Mouse (Mus musculus) hindbrain, embryonic 10.5 days (tissue): Measurements from ENCODE around the gene Brinp2. TPM values are rescaled to one million over a fixed set of nuclear protein-coding genes. Genes with fewer than 3 reads are reported as not detected.
A peak's percentile ranks its signal among the peaks of the same experiment; 100 is the strongest.

ENCODE experiments used
- DNase-seq: peaks from one replicate; pipeline ENCODE4 v3.0.0-alpha.2; 2017; ENCODE audit warnings: low spot score
- H3K27ac ChIP-seq: fragments of 300-500 bp; sonication (generic); 2 replicates; pipeline ENCODE4 v1.5.1; 2016; ENCODE audit warnings: mild to moderate bottlenecking, moderate library complexity
- H3K27me3 ChIP-seq: fragments of 300-500 bp; sonication (generic); 2 replicates; pipeline ENCODE4 v1.6.1; 2016; ENCODE audit warnings: mild to moderate bottlenecking; ENCODE audit not compliant: poor library complexity, insufficient read depth, severe bottlenecking
- H3K36me3 ChIP-seq: fragments of 300-500 bp; sonication (generic); 2 replicates; pipeline ENCODE4 v1.6.1; 2016; ENCODE audit warnings: mild to moderate bottlenecking, moderate library complexity
- H3K4me1 ChIP-seq: fragments of 300-500 bp; sonication (generic); replicated peaks from 2 replicates; pipeline ENCODE4 v1.6.1; 2016; ENCODE audit warnings: mild to moderate bottlenecking
- H3K4me3 ChIP-seq: fragments of 300-500 bp; sonication (generic); 2 replicates; pipeline ENCODE4 v1.5.1; 2016; ENCODE audit warnings: mild to moderate bottlenecking, moderate library complexity
- H3K9me3 ChIP-seq: fragments of 300-500 bp; sonication (generic); 2 replicates; pipeline ENCODE4 v1.6.1; 2016; ENCODE audit warnings: mild to moderate bottlenecking, moderate library complexity
- WGBS: fragments of 180-500 bp; shearing (Covaris S2); methylation state at CpG from one replicate; pipeline ENCODE4 v1.1.7; 2016; 5-methylcytosine and 5-hydroxymethylcytosine counted together
- polyA plus RNA-seq: library from polyadenylated mRNA; unstranded; fragments of >200 nt; fragmentation: Nextera tagmentation; extraction: Ambion mirVana; gene quantifications from 2 replicates; pipeline ENCODE4 v1.2.1, GENCODE M21; 2016

Brinp2 gene
- polyA plus RNA-seq, 1 experiment from 2014 or later: 2.1 TPM

DNA sequence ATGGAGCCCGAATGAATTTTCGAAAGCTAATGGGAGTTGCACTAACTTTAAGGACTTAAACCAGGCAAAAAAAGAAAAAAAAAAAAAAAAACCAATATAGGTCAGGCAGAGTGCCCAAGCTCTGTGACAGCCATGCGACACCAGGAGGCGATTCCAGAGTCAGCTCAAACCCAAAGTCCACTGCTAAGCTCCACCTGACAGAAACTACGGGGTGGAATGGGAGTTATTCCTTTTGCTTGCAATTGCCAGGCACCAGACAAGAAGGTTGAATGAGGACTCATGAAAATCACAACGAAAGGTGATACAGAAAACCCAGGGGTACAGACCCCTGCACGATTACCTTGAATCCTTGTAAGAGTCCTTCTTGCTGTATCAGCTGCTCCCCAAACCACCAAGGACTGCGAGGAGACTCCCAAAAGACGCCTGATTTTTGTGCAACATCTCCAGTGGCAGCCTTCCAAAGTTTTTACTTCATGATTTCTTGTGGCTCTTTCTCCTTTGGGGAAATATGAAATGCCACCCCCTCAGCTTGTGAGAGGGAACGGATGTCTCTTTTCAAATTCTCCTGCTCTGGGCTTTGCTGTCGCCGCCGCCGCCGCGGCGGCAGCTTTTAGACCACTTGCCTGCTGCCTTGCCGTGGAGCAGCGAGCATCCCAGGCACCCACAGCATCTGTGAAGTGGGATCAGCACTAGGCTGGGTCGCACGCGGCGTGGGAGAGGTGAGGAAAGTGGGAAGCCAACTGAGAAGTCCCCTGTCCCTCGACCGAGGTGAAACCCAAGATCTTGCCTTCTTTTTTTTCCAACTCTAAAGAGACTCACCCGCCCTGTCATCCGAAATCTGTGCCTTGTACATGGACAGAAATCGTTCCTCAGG, 712 bp downstream of the Brinp2 start:
- peak; percentile 46 for DNase-seq
- H3K27me3 ChIP-seq: peaks cover 47% of the 10 kb centered on the region
- peak overlapping the region; percentile 69 for H3K4me3 ChIP-seq
- peaks cover 24% of the 10 kb centered on the region for H3K4me1 ChIP-seq
- H3K36me3 ChIP-seq: no peaks in the 10 kb centered on the region
- H3K9me3 ChIP-seq: no peaks in the 10 kb centered on the region
- WGBS: 10% methylated on average over 28 of the region's 28 CpGs
- peak overlapping the region; percentile 75 for H3K27ac ChIP-seq

DNA sequence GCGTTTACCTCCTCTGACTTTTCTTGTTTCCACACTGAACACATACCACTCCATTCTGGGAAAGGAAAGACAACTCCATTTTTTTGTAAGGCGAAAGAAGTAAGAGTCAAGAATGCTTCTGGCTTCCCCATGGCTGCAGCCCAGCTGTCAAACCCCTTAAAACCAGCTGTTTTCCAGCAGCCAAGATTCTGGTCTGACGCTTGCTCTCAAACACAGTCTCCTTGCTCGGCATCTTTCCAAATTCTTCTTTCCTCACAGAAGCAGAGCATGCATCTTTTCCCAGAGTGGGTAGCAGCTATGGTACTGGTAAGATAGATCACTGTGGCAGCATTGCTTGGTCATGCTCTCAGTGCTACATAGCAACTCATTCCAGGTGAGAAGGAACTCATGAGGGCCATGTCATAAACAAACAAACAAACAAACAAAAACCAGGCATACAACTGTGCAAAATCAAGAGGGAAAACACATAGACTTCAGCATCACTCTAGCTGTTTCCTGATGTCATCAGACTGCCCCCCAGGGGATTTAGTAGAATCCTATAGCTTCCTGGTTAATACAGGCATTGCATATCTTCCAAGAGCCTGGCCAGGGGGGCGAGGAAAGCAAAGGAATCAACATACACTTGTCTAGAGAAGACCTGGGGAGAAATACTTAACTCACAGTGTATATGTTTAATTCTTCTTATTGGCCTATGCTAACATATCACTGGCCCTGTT, 2.3 kb downstream of the Brinp2 start:
- WGBS: 84% methylated on average over 5 of the region's 5 CpGs
- DNase-seq: no peak
- peaks cover 47% of the 10 kb centered on the region for H3K27me3 ChIP-seq
- no peaks in the 10 kb centered on the region for H3K36me3 ChIP-seq
- H3K4me3 ChIP-seq: no peak overlapping the region
- H3K9me3 ChIP-seq: no peaks in the 10 kb centered on the region
- H3K27ac ChIP-seq: no peak overlapping the region
- H3K4me1 ChIP-seq: peaks cover 24% of the 10 kb centered on the region

DNA sequence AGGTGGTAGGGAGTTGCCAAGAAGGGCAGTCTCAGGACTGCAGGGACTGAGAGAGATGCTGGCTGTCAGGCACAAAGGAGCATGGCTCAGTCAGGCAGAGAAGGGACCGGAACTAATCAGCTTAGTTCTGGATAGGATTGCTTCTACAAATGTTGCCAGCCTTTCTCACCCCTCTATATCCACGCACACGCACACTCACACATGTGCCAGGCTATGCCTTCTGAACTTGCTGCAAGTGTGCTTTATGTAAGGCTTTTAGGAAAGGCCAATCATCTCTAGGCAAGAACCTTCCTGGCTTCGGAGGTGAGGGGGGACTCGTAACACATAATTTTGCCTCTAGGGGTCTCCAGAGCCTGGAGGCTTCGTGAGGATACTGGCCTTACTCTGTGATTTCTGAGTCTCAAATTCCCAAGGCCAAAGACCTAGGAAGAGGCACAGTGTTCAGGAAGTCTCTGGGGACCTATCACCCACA, 12.8 kb downstream of the Brinp2 start:
- Histone ChIP-seq H3K4me3 (no peak overlapping the region), H3K9me3 (no peaks in the 10 kb centered on the region), H3K27ac (peak overlapping the region; percentile 18; the same call in 1 of the 2 replicates), H3K4me1 (peaks cover 12% of the 10 kb centered on the region), H3K36me3 (no peaks in the 10 kb centered on the region), H3K27me3 (no peaks in the 10 kb centered on the region)
- peak; percentile 52 for DNase-seq
- 34% methylated on average over 6 of the region's 6 CpGs for WGBS

DNA sequence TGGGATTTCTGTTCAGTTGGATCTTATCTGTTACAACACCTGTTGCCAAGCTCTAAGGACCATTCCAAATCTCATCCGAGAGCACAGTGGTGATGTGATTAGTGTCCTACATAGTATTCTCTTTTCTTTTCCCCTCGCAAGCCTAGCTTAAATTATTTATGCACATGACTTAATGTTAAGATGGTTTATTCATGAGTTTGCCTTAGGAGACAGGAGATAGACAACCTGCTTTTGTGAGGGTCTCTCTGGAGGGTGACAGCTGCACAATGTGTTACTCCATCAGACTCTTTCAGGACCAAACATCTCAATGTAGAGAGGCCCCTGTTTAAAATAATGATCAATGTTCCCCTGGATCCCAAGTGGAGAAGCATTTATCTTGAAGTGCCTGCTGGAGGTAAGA, 27.3 kb downstream of the Brinp2 start:
- 59% methylated on average over 2 of the region's 2 CpGs for WGBS
- Histone ChIP-seq H3K4me1 (peaks cover 9% of the 10 kb centered on the region), H3K27ac (no peak overlapping the region), H3K36me3 (no peaks in the 10 kb centered on the region), H3K4me3 (no peak overlapping the region), H3K9me3 (no peaks in the 10 kb centered on the region), H3K27me3 (no peaks in the 10 kb centered on the region)
- no peak for DNase-seq

DNA sequence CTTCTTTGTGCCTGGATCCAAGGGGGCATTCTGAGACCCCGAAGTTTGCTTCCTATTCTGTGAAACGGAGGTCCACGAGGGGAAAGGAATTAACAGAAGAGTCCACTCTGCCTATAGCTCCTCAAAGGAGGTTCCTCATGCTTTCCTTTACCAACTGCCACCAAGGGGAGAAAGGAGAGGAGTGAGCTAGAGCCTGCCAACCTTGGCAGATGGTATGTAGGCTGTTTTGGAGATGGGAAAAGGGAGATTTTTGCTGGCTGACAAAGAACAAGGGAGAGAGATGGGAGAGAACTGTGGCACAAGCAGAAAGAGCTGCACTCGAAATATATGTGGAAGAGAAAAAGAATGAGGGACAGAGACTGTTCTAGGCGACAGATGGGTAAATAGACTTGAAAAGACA, 28.0 kb downstream of the Brinp2 start:
- DNase-seq: no peak
- H3K36me3 ChIP-seq: no peaks in the 10 kb centered on the region
- no peaks in the 10 kb centered on the region for H3K9me3 ChIP-seq
- no peaks in the 10 kb centered on the region for H3K27me3 ChIP-seq
- H3K4me3 ChIP-seq: no peak overlapping the region
- H3K4me1 ChIP-seq: peaks cover 9% of the 10 kb centered on the region
- no peak overlapping the region for H3K27ac ChIP-seq
- WGBS: 74% methylated on average over 5 of the region's 5 CpGs

DNA sequence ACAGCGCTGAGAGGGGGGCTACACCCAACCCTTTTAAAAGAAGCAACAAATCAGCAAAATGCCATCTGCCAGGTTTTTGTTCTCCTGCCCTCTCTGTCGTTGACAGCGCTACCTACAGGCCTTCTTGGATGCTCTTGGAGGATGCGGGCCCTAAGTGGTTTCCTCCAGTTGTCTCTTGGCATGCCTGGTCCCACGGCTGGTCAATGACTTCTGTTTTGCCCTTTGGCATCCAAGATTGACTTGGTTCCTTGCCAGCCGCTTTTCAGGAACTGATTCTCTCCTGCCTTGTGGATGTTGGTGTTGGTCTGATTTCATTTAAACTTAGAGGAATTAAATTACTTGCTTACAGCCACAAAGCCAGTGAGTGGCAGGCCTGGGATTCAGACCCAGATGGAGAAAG, 32.8 kb downstream of the Brinp2 start:
- Histone ChIP-seq H3K27me3 (no peaks in the 10 kb centered on the region), H3K4me3 (no peak overlapping the region), H3K36me3 (no peaks in the 10 kb centered on the region), H3K4me1 (0 out of 2 replicates have a peak, but pooled peaks cover 4% of the 10 kb centered on the region), H3K27ac (no peak overlapping the region), H3K9me3 (no peaks in the 10 kb centered on the region)
- no peak for DNase-seq
- WGBS: 85% methylated on average over 6 of the region's 6 CpGs

DNA sequence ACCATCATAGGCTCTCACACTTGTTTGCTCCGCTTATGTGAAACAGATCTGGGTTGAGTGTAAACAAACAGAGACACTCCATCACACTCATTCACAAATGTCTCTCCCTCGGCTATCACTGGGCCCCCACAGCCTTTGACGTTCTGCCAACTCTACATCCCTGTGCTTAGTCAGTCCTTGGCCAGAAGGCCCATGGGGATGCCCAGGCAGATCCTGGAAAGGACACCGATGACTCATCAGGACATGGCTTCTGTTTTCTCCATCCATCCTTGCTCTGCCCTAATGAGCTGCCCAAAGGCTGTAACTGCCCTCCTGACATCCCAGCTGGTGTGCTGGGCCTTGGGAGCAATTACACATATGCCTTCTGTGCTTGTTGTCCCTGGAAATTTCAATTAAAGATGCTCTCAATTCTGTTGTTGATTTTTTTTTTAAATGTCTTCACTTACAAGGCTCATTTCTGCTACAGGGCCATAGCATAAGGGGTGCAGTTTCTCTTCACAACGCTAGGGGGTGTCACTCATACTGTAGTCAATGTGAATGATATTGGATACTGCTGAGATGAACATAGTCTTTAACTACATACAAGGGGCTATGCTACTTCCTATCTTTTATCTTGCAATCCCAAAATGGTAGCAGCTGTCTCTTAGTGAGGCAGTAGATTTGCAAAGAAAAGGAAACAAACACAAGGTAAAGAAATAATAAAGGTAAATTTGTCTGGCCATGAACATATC, 45.5 kb downstream of the Brinp2 start:
- DNase-seq: no peak
- Histone ChIP-seq H3K27ac (no peak overlapping the region), H3K9me3 (no peaks in the 10 kb centered on the region), H3K4me1 (no peaks in the 10 kb centered on the region), H3K36me3 (no peaks in the 10 kb centered on the region), H3K27me3 (no peaks in the 10 kb centered on the region), H3K4me3 (no peak overlapping the region)
- 74% methylated on average over 5 of the region's 5 CpGs for WGBS

DNA sequence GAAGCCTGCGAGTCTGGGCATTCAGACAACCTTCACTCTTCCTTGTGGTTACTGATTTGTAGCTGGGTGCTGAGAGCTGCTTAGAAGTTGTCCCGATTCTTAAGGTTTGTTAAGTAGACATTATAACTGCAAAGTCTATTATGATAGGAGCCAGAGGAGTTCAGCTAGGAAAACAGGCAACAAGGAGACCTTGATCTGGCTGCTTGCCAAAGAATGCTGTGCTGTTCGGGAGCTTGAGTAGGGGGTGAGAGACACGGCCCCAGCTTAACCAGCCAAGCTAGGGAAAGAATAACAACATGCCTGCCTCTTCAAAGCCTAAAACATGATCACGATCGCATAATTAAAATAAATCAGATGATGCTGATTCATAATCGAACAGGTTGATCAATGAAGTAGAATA, 59.1 kb downstream of the Brinp2 start:
- WGBS: 79% methylated on average over 7 of the region's 7 CpGs
- no peak for DNase-seq

DNA sequence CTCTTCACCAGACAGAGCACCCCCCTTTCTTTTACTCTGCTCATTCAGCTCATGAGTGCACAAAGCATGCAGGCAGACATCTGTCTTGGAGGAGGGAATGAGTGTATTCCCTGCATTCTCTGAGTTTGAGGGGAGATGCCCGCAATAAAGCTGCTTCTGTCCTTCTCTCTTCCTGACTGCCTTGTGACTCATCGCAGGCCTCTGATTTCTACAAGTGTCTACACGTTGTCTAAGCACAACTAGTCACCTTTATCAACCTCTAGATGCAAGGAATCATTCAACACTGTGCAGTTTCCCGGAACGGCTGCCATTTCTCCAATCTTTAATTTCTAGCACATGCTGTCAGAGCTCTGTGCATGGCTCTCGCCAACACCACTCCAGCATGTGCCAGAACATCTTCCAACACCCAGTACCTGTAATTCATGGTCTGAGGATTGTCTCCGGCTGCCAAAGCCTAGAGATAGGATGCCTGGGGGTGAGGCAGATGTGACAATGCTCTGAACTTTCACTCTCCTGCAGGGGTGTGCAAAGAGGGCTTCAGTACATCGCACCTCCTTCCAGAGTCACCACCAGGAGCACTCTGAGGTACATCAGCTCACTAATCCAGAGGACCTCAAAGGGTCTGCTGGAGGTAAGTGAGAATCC, 59.7 kb downstream of the Brinp2 start:
- WGBS: 89% methylated on average over 8 of the region's 8 CpGs
- Histone ChIP-seq H3K27me3 (peaks cover 16% of the 10 kb centered on the region), H3K4me1 (peaks cover 16% of the 10 kb centered on the region), H3K4me3 (no peak overlapping the region), H3K36me3 (no peaks in the 10 kb centered on the region), H3K9me3 (no peaks in the 10 kb centered on the region), H3K27ac (no peak overlapping the region)
- DNase-seq: no peak

More for the DNA sequence above, 59.1 kb downstream of the Brinp2 start:
- no peaks in the 10 kb centered on the region for H3K9me3 ChIP-seq
- no peaks in the 10 kb centered on the region for H3K36me3 ChIP-seq
- peaks cover 19% of the 10 kb centered on the region for H3K4me1 ChIP-seq
- H3K27ac ChIP-seq: no peak overlapping the region
- peaks cover 16% of the 10 kb centered on the region for H3K27me3 ChIP-seq
- no peak overlapping the region for H3K4me3 ChIP-seq

DNA sequence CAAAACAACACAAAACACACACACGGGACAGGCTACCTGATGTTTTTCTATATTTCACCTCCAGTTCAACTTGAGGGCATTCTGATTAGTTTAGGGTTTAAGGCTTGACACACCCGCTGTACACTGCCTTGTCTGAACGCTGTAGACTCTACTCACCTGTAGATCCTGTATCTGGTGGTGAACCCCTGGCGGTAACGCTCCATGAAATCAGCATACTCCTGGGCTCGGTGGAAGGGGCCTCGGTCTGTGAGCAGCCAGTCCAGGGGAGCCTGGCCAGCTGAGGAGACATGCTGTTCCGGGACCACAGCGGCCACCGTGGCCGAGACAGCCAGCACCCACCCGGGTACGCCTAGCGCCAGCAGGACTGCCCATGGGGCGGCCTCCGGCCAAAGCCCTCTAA, 60.9 kb downstream of the Brinp2 start:
- DNase-seq: no peak
- Histone ChIP-seq H3K9me3 (no peaks in the 10 kb centered on the region), H3K27ac (peak overlapping the region; percentile 50; the same call in 1 of the 2 replicates), H3K36me3 (no peaks in the 10 kb centered on the region), H3K4me3 (no peak overlapping the region), H3K27me3 (peaks cover 16% of the 10 kb centered on the region), H3K4me1 (peaks cover 16% of the 10 kb centered on the region)
- WGBS: 24% methylated on average over 16 of the region's 16 CpGs

DNA sequence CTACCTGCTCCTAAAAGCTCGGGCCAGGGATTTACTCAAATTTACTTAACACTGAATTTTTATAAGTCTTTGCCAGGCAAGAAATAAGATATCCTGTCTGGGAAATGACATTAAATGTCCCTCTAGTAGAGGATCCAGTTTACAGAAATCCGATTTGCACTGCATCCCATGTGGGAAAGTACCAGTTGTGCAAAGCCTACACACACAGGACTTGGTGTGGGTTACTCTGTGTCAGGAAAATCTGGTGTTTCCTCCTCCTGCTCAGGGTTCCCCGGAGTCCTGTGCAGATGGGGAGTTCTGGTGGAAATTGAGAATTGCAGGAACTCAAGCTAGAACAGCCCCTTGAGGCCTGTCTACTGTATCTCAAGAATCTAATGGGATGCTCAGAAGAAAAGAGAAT, 70.9 kb downstream of the Brinp2 start:
- H3K9me3 ChIP-seq: no peaks in the 10 kb centered on the region
- no peak overlapping the region for H3K27ac ChIP-seq
- DNase-seq: no peak
- H3K36me3 ChIP-seq: no peaks in the 10 kb centered on the region
- H3K4me3 ChIP-seq: no peak overlapping the region
- 85% methylated on average over 3 of the region's 3 CpGs for WGBS
- no peaks in the 10 kb centered on the region for H3K4me1 ChIP-seq
- no peaks in the 10 kb centered on the region for H3K27me3 ChIP-seq

DNA sequence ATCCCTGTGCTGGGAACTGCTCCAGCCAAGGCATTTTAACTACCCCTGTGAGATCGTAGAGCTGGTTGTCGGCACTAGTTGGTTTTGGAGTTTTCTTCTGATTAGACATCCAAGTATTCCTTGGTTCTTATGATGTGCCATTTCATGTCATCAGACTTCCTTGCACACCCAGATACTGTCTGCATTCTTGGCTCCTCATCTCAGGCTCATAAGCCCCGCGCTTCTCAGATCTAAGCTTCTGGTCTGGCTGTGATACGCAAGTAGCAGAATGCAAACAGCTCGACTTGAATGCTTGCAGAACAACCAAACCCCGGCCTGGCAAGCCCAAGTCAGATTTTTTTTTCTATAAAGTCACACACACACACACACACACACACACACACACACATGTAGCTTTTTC, 72.3 kb downstream of the Brinp2 start:
- no peaks in the 10 kb centered on the region for H3K9me3 ChIP-seq
- no peaks in the 10 kb centered on the region for H3K36me3 ChIP-seq
- no peaks in the 10 kb centered on the region for H3K4me1 ChIP-seq
- H3K27ac ChIP-seq: no peak overlapping the region
- WGBS: 93% methylated on average over 7 of the region's 7 CpGs
- DNase-seq: no peak
- H3K4me3 ChIP-seq: no peak overlapping the region
- H3K27me3 ChIP-seq: no peaks in the 10 kb centered on the region
